Mouse (Mus musculus) frontal cortex, adult (tissue): Measurements from ENCODE around the gene Gbx2.

Experiments used
- ATAC-seq: cut with Nextera tagmentation; 2 replicates; pipeline ENCODE4 v1.9.2; 2017; ENCODE audit warnings: mild to moderate bottlenecking, moderate library complexity, mixed read lengths; ENCODE audit not compliant: low TSS enrichment

Gene Gbx2

GRCm38 (mm10) chr1:89935493-89936348 is 4.7 kb upstream of the Gbx2 start:
- no peak for ATAC-seq

GRCm38 (mm10) chr1:89934316-89935260 is 3.6 kb upstream of the Gbx2 start:
- no peak for ATAC-seq

- ATAC-seq = no peak
Measured at GRCm38 (mm10) chr1:89933786-89934185, 2.8 kb upstream of the Gbx2 start.

DNA sequence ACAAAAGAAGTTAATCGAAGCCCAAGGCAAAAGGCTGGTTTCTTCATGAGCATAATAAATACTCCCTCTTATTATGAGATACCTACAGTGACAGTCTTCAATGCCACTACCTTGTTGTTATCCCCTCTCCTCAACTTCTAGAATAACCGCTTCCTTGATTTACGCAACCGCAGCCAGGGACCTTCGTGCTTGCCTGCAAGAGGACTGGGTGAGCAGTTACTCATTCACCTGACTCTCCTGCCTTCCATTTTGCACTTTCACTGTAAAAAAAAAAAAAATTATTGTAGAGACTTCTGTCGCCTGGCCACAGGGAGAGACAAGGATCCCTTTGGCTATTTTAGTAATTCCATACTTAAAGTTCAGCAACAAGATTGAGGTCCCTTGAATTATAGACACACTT is 2.0 kb upstream of the Gbx2 start:
- no peak for ATAC-seq

DNA sequence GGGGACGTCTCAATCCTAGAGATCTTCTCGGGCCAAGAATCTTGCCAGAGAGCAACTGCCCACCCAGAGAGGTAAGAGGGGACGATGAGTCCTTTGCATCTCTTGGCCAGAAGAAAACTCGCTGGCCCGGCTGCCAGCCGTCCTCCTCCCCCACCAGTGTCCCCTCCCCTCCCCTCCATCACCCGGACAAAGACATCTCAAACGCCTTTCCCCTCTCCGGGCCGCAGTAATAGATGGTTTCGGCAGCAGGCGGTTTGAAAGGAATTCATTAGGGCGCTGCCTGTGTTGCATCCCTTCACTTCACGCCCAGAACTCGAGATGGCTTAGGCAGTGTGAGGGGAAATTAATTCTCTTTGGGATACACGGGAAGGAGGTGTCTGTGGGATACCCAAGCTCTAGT is 1.6 kb upstream of the Gbx2 start:
- no peak for ATAC-seq

DNA sequence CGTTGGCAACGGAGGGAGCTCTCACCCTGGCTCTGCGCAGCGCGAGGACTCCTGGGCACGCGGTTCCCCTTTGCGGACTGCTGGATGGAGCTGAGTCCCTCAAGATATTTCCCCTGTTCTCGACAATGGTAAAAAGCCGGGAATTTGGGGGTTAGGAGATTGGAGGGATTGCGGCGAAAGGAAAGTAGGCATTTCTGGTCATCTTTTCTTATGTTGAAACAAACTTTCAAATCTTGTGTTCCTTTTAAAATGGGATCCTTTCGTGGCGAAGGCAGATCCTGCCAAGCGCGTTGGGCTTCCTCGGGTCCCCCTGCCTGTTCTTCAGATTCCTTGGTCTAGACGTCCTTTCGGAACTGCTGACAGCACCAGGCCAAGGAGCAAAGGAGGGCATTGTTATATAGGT is 1.0 kb upstream of the Gbx2 start:
- ATAC-seq = no peak

- ATAC-seq = no peak
Measured at GRCm38 (mm10) chr1:89930551-89930950, 428 bp downstream of the Gbx2 start.

DNA sequence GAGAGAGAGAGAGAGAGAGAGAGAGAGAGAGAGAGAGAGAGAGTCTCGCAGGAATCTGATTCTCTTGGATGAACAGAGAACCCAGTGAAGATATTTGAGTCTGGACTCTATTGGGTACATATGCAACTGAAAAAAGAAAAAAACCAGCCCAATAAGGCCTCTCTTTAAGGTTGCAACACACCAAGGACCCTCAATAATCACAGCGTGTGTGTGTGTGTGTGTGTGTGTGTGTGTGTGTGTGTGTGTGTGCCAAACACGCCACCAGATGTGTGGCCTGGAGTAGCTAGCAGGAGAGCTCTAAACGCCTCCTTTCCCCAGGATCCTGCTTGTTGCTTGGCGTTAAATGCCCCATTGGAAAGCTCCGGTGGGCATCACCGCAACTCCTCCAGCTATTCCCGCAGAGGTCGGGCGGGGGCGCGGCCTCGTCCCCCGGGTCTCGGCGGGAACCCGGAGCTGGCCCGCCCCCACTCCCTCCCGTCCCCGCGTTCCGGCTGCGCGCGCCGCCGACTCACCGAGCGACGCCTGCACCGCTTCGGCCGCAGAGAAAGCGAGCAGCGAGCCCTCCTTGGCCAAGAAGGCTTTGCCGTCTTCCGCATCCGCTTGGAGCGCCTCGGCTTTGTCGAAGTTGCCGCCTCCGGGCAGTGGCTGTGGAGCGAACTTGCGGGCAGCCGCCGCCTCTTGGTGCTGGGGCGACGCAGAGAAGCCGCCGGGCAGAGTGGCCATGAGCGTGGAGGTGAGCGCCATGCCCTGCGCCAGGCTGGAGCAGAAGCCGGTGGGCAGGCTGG is 1.1 kb downstream of the Gbx2 start:
- ATAC-seq = no peak

DNA sequence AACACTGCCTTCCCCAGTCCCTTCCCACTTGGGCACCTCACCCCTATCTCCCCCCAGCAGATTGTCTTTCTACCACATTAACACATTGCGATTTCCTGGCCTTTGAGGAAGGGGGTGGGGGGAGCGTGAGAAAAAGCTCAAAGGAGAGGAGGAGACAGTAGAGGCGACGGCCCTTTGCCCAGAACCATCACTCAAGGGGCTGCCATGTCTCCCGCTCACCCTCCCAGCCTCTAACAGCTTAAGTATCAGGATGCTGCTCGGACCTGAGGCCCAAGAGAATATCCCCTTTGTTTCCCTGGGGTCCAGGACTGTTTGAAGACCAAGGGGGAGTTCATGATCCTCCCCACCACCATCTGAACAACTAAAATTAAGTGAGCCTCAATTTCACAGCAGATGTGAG is 1.8 kb downstream of the Gbx2 start:
- no peak for ATAC-seq

DNA sequence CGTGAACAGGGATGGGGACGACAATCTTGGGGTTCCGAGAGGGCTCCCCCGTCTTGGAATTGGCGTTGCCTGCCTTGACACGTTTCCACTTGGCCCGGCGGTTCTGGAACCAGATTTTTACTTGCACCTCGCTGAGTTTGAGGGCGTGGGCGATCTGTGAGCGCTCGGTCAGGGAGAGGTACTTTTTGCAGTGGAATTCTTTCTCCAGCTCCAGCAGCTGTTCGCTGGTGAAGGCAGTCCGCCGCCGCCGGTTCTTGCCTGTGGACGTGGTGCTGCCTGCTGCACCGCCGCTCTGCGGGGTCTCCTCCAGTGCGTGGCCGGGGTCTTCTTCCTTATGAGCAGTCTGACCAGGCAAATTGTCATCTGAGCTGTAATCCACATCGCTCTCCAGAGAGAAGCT is 2.3 kb downstream of the Gbx2 start:
- ATAC-seq = no peak

GRCm38 (mm10) chr1:89927061-89927661 is 3.8 kb downstream of the Gbx2 start:
- ATAC-seq = no peak

- no peak for ATAC-seq
Measured at GRCm38 (mm10) chr1:89926583-89927060, 4.4 kb downstream of the Gbx2 start.

DNA sequence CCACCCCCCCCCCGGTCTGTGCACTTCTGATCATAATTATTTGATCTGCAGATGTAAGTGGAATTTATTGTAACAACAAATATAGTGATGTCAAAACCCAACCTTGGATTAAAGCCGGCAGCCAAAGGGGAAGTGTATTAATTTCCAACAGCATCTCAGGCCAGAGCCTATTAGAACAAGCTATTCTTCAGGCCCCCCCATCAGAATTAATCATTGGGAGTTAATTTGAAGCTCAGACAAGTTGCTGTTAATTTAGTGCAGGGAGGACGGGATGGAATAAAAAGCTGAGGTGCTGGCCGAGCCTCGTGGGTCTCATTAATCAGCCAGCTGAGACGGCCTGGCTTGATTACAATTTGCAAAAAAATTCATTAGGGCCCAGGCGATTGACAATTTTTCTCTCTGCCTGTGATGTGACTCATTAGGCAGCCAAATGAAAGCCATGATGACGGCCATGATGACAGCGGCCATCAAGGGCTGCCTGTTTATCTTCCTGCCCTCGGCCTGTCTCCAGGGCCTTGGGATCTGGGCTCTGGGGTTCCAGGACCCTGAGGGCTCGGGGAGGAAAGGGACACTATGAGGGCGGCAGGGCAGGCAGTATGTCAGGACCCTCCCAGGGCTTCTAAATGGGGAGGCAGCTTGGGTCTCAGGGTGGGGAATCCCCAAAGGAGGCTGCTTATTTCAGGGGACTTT is 5.3 kb downstream of the Gbx2 start:
- ATAC-seq = no peak

DNA sequence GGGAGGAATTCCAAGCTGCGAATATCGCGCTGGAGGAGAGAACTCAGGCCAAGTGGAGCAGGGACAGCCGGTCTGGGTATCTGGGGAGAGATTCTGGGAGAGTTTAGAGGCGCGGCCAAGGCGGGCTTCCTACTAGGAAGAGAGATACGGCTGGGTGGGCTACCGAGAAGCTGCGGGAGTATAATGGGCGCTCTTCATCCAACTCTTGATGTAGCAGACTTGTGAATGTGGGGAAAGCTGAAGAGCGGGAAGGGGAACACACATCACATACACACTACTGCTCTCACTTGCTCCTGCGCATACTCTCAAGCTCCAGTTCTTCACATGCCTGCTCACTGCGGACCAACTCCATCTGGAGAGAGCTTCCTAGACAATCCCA is 7.3 kb downstream of the Gbx2 start:
- no peak for ATAC-seq

DNA sequence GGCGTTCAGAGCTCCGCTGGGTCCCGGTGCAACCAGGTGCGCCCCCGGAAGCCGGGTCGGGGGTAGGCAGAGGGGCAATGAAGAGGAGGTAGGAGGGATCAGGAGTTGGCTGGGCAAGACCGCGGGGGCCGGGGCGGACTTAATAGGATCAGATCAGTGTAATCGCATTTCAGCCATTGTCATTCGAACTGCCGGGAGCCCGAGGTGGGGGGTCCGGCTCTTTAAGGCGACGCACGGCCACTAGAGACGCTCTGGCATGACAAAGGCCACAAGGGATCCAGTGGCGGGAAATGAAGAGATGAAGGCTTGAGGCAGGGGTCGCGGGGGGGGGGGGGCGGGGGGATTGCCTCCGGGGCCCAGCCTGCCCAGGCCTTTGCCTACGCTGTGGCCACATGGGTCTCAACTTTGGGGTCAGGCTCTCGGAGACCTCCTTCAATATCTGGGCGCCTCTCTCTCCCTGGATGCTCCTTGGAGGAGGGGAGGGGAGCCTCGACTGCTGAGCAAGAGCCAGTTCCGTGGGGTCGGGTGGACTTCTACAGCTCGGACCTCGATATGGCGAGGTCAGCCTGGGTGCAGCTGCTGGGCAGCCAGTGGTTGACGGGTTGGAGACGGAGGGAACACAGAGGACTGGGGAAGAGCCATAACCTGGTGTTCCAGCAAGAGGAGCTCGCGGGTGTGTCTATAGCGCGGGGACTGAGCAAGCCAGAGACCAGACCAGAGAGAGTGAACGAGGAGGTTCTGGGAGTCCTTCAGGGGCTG is 7.9 kb downstream of the Gbx2 start:
- ATAC-seq = no peak

GRCm38 (mm10) chr1:89922282-89922681 is 8.7 kb downstream of the Gbx2 start:
- no peak for ATAC-seq

- ATAC-seq = no peak
Measured at GRCm38 (mm10) chr1:89921806-89922205, 9.2 kb downstream of the Gbx2 start.

DNA sequence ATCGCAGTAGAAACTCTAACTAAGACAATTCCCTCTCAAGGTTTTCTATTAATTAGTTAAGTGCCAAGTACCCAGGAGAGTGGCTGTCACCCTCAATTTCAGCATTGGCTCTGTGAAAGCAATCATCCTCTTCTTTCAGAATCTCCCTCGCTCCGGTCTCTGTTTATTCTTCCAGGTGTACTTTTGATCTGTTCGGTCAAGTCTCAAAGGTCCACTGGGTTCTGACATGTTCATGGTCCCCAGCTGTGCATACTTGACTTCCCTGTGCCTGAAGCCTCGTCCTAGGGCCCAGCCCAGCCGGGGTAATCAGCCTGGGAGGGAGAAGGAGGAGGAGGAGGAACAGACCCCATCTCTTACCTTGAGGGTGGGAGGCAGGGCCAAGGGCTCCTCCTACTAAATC is 11.8 kb downstream of the Gbx2 start:
- ATAC-seq = no peak

GRCm38 (mm10) chr1:89918111-89918510 is 12.9 kb downstream of the Gbx2 start:
- no peak for ATAC-seq

- no peak for ATAC-seq
Measured at GRCm38 (mm10) chr1:89913611-89914010, 17.4 kb downstream of the Gbx2 start.
